Mouse (Mus musculus) bone marrow, adult 2 months (tissue): ENCODE measurements around the gene Spink4.

Experiments
- CTCF ChIP-seq: fragments of 200-500 bp; IDR thresholded peaks from 2 replicates; pipeline ENCODE4 v1.5.1; 2011; ENCODE audit warnings: low read length, control low read depth; ENCODE audit not compliant: control insufficient read depth, insufficient read depth
- POLR2A ChIP-seq: fragments of 200-500 bp; IDR thresholded peaks from 2 replicates; pipeline ENCODE4 v1.6.1; 2011; ENCODE audit warnings: low read depth, mild to moderate bottlenecking, control low read depth, low read length, borderline replicate concordance; ENCODE audit not compliant: control insufficient read depth

DNA sequence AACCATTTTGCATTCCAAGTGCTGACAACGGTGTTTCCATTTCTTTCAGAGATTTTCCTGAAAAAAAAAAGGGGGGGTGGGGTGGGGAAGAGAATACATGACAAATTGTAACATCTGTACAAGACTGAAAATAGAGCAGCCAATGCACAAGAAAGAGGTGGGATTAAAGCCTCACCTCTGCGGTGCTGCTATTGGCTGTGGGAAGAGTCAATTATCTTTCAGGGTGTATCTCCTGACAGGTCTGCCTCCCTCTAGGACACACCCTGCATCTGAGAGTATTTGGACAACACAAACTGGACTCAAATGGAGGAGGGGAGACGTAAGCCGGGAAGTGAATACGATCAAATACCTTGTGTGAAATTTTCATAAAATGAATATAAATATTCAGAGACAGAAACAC is 23.8 kb downstream of the Spink4 start:
- TF ChIP-seq CTCF (no peak), POLR2A (no peak)
